Mouse (Mus musculus): ENCODE measurements around the gene Cbfa2t3.

GRCm38 (mm10) chr8:122663670-122664069 lies 35.2 kb downstream of the Cbfa2t3 start:
- TF ChIP-seq POLR2A (IDR thresholded peaks at IDR 0.05; ENCODE audit: low read depth, low read length), result no peak
- TF ChIP-seq CTCF (IDR thresholded peaks at IDR 0.05; ENCODE audit: borderline replicate concordance, insufficient read depth, low read length), result no peak
